Mouse (Mus musculus): ENCODE data around the gene Cpm. TPM values are rescaled to one million over a fixed set of nuclear protein-coding genes. Genes with fewer than 3 reads are reported as not detected.
A peak's percentile ranks its signal among the peaks of the same experiment; 100 is the strongest.
"Not testable (repeated sequence)": the region's sequence is repeated elsewhere in the genome, so short reads cannot be mapped to it uniquely, and the experiment has no call there.

Cpm gene
- polyA plus RNA-seq, 1 experiment from 2014 or later, result 4.7 TPM

- Histone ChIP-seq H3K4me2 (no peak overlapping the region), H3K4me1 (no peaks in the 10 kb centered on the region), H3K27me3 (no peaks in the 10 kb centered on the region), H3K9ac (no peak overlapping the region), H3K27ac (no peak overlapping the region), H3K36me3 (ENCODE audit: poor library complexity, severe bottlenecking) (peaks cover 94% of the 10 kb centered on the region), H3K9me3 (replicated peaks) (no peaks in the 10 kb centered on the region), H3K4me3 (no peak overlapping the region)
- ATAC-seq, result no peak
- WGBS, result 93% methylated on average over 6 of the region's 6 CpGs
These were observed 71.9 kb downstream of the Cpm start for GRCm38 (mm10) chr10:117701034-117701829.

- H3K4me3 ChIP-seq, result no peak overlapping the region
- H3K9ac ChIP-seq, result no peak overlapping the region
- no peaks in the 10 kb centered on the region for H3K27me3 ChIP-seq
- H3K9me3 ChIP-seq (replicated peaks), result no peaks in the 10 kb centered on the region
- no peak for ATAC-seq
- 96% methylated on average over 6 of the region's 6 CpGs for WGBS
- peaks cover 7% of the 10 kb centered on the region; the same call in 1 of the 2 replicates for H3K4me1 ChIP-seq
- no peak overlapping the region for H3K27ac ChIP-seq
- peaks cover 93% of the 10 kb centered on the region for H3K36me3 ChIP-seq (ENCODE audit: poor library complexity, severe bottlenecking)
- no peak overlapping the region for H3K4me2 ChIP-seq
These were observed 72.9 kb downstream of the Cpm start for GRCm38 (mm10) chr10:117702024-117702833.

- H3K4me3 ChIP-seq, result no peak overlapping the region
- H3K27me3 ChIP-seq, result no peaks in the 10 kb centered on the region
- no peaks in the 10 kb centered on the region for H3K9me3 ChIP-seq (replicated peaks)
- no peak overlapping the region for H3K27ac ChIP-seq
- 93% methylated on average over 3 of the region's 3 CpGs for WGBS
- no peak overlapping the region for H3K4me2 ChIP-seq
- ATAC-seq, result no peak
- H3K36me3 ChIP-seq (ENCODE audit: poor library complexity, severe bottlenecking), result peaks cover 88% of the 10 kb centered on the region
- H3K4me1 ChIP-seq, result peaks cover 7% of the 10 kb centered on the region; the same call in 1 of the 2 replicates
- H3K9ac ChIP-seq, result no peak overlapping the region
These were observed 74.2 kb downstream of the Cpm start for GRCm38 (mm10) chr10:117703506-117703905.

- H3K4me1 ChIP-seq, result peaks cover 16% of the 10 kb centered on the region
- not testable (repeated sequence) for H3K27ac ChIP-seq; H3K9ac ChIP-seq; H3K4me3 ChIP-seq; H3K9me3 ChIP-seq (replicated peaks); H3K27me3 ChIP-seq; ATAC-seq; H3K4me2 ChIP-seq
- peaks cover 82% of the 10 kb centered on the region for H3K36me3 ChIP-seq (ENCODE audit: poor library complexity, severe bottlenecking)
- WGBS, result 98% methylated on average over 6 of the region's 6 CpGs
These were observed 75.1 kb downstream of the Cpm start for GRCm38 (mm10) chr10:117704314-117704963.

DNA sequence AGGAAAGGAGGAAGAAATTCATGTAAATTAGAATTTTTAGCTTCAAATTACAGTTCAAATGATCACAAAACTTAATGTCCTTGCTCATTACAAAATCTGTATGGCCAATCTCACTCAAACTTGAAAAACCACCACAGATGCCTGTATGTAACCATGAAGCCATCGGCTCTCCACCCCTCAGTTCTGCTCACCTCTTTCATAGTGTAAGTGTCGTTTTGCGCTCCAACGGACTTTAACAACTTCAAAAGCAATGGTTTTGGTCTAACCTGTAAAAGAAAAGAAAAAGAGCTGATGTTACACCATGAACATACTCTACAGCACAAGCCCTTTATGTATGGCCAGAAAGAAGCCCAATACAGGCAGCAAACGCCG, 75.7 kb downstream of the Cpm start:
- no peak overlapping the region for H3K27ac ChIP-seq
- H3K4me3 ChIP-seq, result no peak overlapping the region
- H3K27me3 ChIP-seq, result no peaks in the 10 kb centered on the region
- H3K9ac ChIP-seq, result no peak overlapping the region
- H3K36me3 ChIP-seq (ENCODE audit: poor library complexity, severe bottlenecking), result peaks cover 77% of the 10 kb centered on the region
- H3K4me1 ChIP-seq, result peaks cover 17% of the 10 kb centered on the region
- 93% methylated on average over 6 of the region's 6 CpGs for WGBS
- no peak overlapping the region for H3K4me2 ChIP-seq
- H3K9me3 ChIP-seq (replicated peaks), result no peaks in the 10 kb centered on the region
- no peak for ATAC-seq

DNA sequence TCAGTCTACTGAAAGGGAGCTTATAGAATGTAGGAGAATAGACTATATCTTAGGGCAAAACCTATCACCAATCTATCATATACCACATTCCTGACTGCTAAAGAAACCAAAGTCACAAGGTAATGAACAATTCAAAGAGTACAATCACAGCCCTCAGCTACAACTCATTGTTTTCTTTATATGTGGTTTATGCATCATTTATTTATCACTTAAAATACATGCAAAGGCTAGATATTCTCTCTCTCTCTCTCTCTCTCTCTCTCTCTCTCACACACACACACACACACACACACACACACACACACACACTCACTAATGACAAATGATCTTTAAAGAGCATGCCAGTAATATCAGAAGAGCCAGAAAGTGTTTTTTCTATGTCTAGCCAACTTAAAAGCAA, 76.5 kb downstream of the Cpm start:
- H3K36me3 ChIP-seq (ENCODE audit: poor library complexity, severe bottlenecking), result peaks cover 69% of the 10 kb centered on the region
- H3K4me3 ChIP-seq, result no peak overlapping the region
- H3K9ac ChIP-seq, result no peak overlapping the region
- ATAC-seq, result no peak
- no peak overlapping the region for H3K27ac ChIP-seq
- H3K4me2 ChIP-seq, result no peak overlapping the region
- H3K27me3 ChIP-seq, result no peaks in the 10 kb centered on the region
- peaks cover 17% of the 10 kb centered on the region for H3K4me1 ChIP-seq
- no peaks in the 10 kb centered on the region for H3K9me3 ChIP-seq (replicated peaks)

DNA sequence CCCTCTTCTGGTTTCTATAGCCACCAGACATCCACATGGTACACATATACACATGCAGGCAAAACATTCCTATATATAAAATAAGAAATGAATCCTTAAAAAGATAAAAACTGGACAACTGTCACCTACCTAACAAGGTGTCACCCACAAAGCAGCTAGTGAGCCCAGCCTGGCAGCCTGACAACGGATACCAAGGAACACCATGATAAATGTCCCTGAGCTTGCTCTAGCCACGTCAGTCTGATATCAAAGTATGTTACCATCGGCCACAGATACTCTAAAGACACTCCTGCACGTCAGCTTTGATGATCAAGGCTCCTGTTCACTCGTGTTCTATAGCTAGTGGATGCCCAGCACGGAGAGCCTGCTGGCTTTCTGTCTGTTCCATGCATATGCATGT, 77.1 kb downstream of the Cpm start:
- no peak overlapping the region for H3K4me3 ChIP-seq
- H3K36me3 ChIP-seq (ENCODE audit: poor library complexity, severe bottlenecking), result peaks cover 64% of the 10 kb centered on the region
- no peak overlapping the region for H3K4me2 ChIP-seq
- no peak overlapping the region; the same call in 1 of the 2 replicates for H3K9ac ChIP-seq
- no peaks in the 10 kb centered on the region for H3K9me3 ChIP-seq (replicated peaks)
- ATAC-seq, result no peak
- H3K27ac ChIP-seq, result no peak overlapping the region
- 87% methylated on average over 6 of the region's 6 CpGs for WGBS
- no peaks in the 10 kb centered on the region for H3K27me3 ChIP-seq
- H3K4me1 ChIP-seq, result peaks cover 21% of the 10 kb centered on the region

GRCm38 (mm10) chr10:117707114-117707838, 78.0 kb downstream of the Cpm start:
- Histone ChIP-seq H3K4me1 (peaks cover 23% of the 10 kb centered on the region), H3K4me3 (no peak overlapping the region), H3K4me2 (no peak overlapping the region), H3K36me3 (ENCODE audit: poor library complexity, severe bottlenecking) (peaks cover 56% of the 10 kb centered on the region), H3K9ac (no peak overlapping the region), H3K27ac (no peak overlapping the region), H3K9me3 (replicated peaks) (no peaks in the 10 kb centered on the region), H3K27me3 (no peaks in the 10 kb centered on the region)
- ATAC-seq, result no peak
- 90% methylated on average over 2 of the region's 2 CpGs for WGBS

DNA sequence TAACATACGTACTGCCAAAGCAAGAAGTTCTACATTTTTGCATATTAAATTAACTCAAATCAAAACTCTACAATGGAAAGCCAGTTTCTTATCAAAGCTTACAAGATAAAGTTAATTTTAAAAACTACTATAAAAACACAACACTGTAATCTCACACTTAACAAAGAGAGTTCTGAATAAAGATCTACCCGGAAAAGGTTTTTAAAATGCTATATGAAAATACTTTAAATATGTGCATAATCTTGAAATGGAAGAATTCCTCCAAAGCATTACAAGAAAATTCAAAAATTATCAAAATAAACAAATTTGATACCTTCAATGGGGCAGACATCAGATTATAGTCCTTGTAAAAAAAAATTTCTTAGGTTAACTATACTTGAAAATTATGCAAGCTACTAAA, 79.1 kb downstream of the Cpm start:
- 95% methylated on average over 2 of the region's 2 CpGs for WGBS
- Histone ChIP-seq H3K4me3 (no peak overlapping the region), H3K4me2 (no peak overlapping the region)

GRCm38 (mm10) chr10:117708856-117709255, 79.6 kb downstream of the Cpm start:
- Histone ChIP-seq H3K9me3 (replicated peaks) (no peaks in the 10 kb centered on the region), H3K9ac (peak overlapping the region; percentile 37), H3K4me1 (peaks cover 23% of the 10 kb centered on the region), H3K4me3 (peak overlapping the region; percentile 90), H3K27ac (no peak overlapping the region), H3K36me3 (ENCODE audit: poor library complexity, severe bottlenecking) (peaks cover 42% of the 10 kb centered on the region), H3K4me2 (peak overlapping the region; percentile 68), H3K27me3 (no peaks in the 10 kb centered on the region)
- no peak for ATAC-seq
- WGBS, result 90% methylated on average over 9 of the region's 9 CpGs

More for the DNA sequence above, 79.1 kb downstream of the Cpm start:
- no peak for ATAC-seq
- H3K9ac ChIP-seq, result no peak overlapping the region
- H3K27ac ChIP-seq, result no peak overlapping the region
- peaks cover 23% of the 10 kb centered on the region for H3K4me1 ChIP-seq
- no peaks in the 10 kb centered on the region for H3K27me3 ChIP-seq
- H3K36me3 ChIP-seq (ENCODE audit: poor library complexity, severe bottlenecking), result peaks cover 47% of the 10 kb centered on the region
- H3K9me3 ChIP-seq (replicated peaks), result no peaks in the 10 kb centered on the region

GRCm38 (mm10) chr10:117709326-117709830, 80.1 kb downstream of the Cpm start:
- H3K9me3 ChIP-seq (replicated peaks), result no peaks in the 10 kb centered on the region
- peak overlapping the region; percentile 100 for H3K9ac ChIP-seq
- H3K4me1 ChIP-seq, result peaks cover 23% of the 10 kb centered on the region
- H3K4me3 ChIP-seq, result peak overlapping the region; percentile 90
- no peaks in the 10 kb centered on the region for H3K27me3 ChIP-seq
- peaks cover 37% of the 10 kb centered on the region for H3K36me3 ChIP-seq (ENCODE audit: poor library complexity, severe bottlenecking)
- no peak overlapping the region for H3K27ac ChIP-seq
- 60% methylated on average over 12 of the region's 12 CpGs for WGBS
- no peak for ATAC-seq
- H3K4me2 ChIP-seq, result peak overlapping the region; percentile 68
